Mouse (Mus musculus): Measurements from ENCODE around the gene Oxa1l. TPM values are rescaled to one million over a fixed set of nuclear protein-coding genes. Genes with fewer than 3 reads are reported as not detected.

Oxa1l gene
- polyA plus RNA-seq (2015; fragmentation: Nextera tagmentation; extraction: Ambion mirVana) = 48.2 and 81.3 TPM in 2 replicates

GRCm38 (mm10) chr14:54360577-54361340, at the start of gene Oxa1l:
Gene Oxa1l, plus strand, starts transcription at chr14:54360834.

GRCm38 (mm10) chr14:54417623-54418081, 57.0 kb downstream of the Oxa1l start, which contains the start of gene Slc7a7:
Gene Slc7a7, minus strand, starts transcription at chr14:54417780.

Other genes starting within 250 kb of the Oxa1l start
- 461 and 630 TPM in 2 replicates for gene Dad1, start 106.7 kb upstream of the Oxa1l start, polyA plus RNA-seq (2015; fragmentation: Nextera tagmentation; extraction: Ambion mirVana)
- gene Abhd4, start 106.6 kb upstream of the Oxa1l start, polyA plus RNA-seq (2015; fragmentation: Nextera tagmentation; extraction: Ambion mirVana) = 121 and 288 TPM in 2 replicates
- gene Olfr49, start 75.9 kb upstream of the Oxa1l start, polyA plus RNA-seq (2015; fragmentation: Nextera tagmentation; extraction: Ambion mirVana) = 0.30 and 0.68 TPM in 2 replicates
- 5.4 and 5.6 TPM in 2 replicates for gene Slc7a7, start 56.9 kb downstream of the Oxa1l start, polyA plus RNA-seq (2015; fragmentation: Nextera tagmentation; extraction: Ambion mirVana)
- 384 and 418 TPM in 2 replicates for gene Mrpl52, start 66.1 kb downstream of the Oxa1l start, polyA plus RNA-seq (2015; fragmentation: Nextera tagmentation; extraction: Ambion mirVana)
- 105 and 119 TPM in 2 replicates for gene Mmp14, start 70.8 kb downstream of the Oxa1l start, polyA plus RNA-seq (2015; fragmentation: Nextera tagmentation; extraction: Ambion mirVana)
- gene Lrp10, start 103.3 kb downstream of the Oxa1l start, polyA plus RNA-seq (2015; fragmentation: Nextera tagmentation; extraction: Ambion mirVana) = 44.9 and 74.5 TPM in 2 replicates
- 1.4 and 2.5 TPM in 2 replicates for gene Rem2, start 115.3 kb downstream of the Oxa1l start, polyA plus RNA-seq (2015; fragmentation: Nextera tagmentation; extraction: Ambion mirVana)
- 27.4 and 39.2 TPM in 2 replicates for gene Prmt5, start 156.7 kb downstream of the Oxa1l start, polyA plus RNA-seq (2015; fragmentation: Nextera tagmentation; extraction: Ambion mirVana)
- 36.1 and 74.7 TPM in 2 replicates for gene Haus4, start 193.8 kb downstream of the Oxa1l start, polyA plus RNA-seq (2015; fragmentation: Nextera tagmentation; extraction: Ambion mirVana)
- gene Ajuba, start 216.7 kb downstream of the Oxa1l start, polyA plus RNA-seq (2015; fragmentation: Nextera tagmentation; extraction: Ambion mirVana) = 14.2 and 19.9 TPM in 2 replicates
- gene 4931414P19Rik, start 245.2 kb downstream of the Oxa1l start, polyA plus RNA-seq (2015; fragmentation: Nextera tagmentation; extraction: Ambion mirVana) = 3.4 and 3.5 TPM in 2 replicates

All from adrenal gland, postnatal 0 days (tissue).